Mouse (Mus musculus) liver, adult (tissue): ENCODE data around the gene Znhit2.

Experiments used
- GATA4 ChIP-seq: IDR thresholded peaks from 2 replicates; pipeline ENCODE4 v1.6.1; 2014; ENCODE audit warnings: mild to moderate bottlenecking, low read length; ENCODE audit not compliant: insufficient replicate concordance

Gene Znhit2

DNA sequence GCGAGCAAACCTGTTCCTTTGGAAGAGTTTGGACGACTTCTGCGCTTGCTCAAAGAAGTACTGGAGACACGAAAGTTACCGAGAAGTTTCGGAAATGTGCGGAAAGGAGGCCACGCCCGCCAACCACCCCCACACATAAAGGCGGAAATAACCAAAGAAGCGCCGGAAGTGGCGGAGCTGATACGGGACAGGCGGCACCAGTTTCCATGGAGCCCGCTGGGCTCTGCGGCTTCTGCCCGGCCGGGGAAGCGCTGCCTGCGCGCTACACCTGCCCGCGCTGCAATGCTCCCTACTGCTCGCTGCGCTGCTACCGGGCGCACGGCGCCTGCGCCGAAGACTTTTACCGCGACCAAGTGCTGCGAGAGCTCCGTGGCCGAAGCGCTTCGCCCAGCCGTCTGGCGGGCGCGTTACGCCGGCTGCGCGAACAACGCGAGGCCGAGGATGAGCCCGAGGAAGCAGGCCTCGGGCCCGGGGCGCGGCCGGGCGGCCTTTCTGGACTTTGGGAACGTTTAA, at the start of gene Znhit2:
TSS of gene Znhit2 (plus strand) at position 172 of the 513 bp plus-strand sequence.
- peak; percentile 96 for TF ChIP-seq GATA4

DNA sequence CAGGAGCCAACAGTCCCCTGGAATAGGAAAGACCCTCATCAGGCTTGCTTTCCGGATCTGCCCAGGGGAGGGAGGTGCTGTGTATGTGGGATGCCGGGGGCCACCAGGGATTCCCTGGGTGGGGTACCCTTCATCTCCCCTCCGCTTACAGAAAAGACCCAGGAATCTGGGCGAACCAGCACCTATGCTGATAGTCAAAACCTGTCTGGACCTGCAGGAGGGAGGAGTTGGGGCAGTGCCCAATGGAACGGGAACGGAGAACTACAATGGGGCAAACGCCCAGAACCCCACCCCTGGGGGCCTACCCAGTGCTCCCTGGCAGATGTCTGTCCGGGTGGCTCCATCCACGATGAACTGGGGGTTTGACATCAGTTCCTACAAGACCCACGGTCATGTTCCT, 47.3 kb upstream of the Znhit2 start:
- TF ChIP-seq GATA4: no peak

GRCm38 (mm10) chr19:6014991-6015510, 45.9 kb upstream of the Znhit2 start:
- TF ChIP-seq GATA4: peak; percentile 18; the same call in 1 of the 2 replicates

GRCm38 (mm10) chr19:6015511-6016315, 45.3 kb upstream of the Znhit2 start, which contains the start of gene Capn1:
TSS of gene Capn1 (minus strand) at chr19:6015897.
- no peak for TF ChIP-seq GATA4

DNA sequence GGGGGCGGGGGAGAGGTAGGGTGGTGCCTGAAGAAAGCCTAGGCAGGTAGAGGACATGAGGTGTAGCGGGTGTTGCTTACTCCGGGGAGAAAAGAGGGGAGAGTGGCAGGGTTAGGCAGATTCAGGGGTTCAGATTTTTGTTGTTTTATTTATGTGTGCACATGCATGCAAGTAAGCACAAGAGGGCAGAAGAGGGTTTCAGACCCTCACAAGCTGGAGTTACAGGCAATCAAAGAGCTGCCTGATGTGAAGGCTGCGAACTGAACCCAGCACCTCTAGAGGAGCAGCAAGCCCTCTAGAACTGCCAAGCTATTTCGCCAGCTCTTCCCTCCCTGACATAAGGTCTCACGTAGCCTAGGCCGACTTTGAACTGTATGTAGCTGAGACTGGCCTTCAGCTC, 44.5 kb upstream of the Znhit2 start:
- TF ChIP-seq GATA4: no peak

- TF ChIP-seq GATA4: no peak
Observed at GRCm38 (mm10) chr19:6018142-6019089, 42.6 kb upstream of the Znhit2 start.

GRCm38 (mm10) chr19:6020276-6020675, 40.7 kb upstream of the Znhit2 start:
- TF ChIP-seq GATA4: no peak

DNA sequence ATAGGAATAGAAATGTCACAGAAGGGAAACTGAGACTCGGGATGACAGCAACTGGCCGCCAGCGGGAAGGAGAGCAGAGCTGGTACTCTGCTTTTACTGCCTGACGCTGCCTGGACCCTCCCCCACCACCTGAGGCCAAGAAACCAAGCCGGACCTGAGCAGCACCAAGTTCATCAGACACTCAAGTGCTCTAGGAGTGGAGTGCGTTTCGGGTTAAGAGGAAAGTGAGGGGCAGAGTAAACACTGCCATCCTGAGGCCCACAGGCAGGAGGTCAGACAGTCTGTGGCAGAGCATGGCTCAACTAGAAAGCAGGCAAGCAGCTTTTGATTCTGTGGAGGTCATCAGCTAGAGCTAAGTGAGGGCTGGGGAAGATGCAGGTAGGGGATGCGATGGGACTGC, 37.9 kb upstream of the Znhit2 start:
- no peak for TF ChIP-seq GATA4

DNA sequence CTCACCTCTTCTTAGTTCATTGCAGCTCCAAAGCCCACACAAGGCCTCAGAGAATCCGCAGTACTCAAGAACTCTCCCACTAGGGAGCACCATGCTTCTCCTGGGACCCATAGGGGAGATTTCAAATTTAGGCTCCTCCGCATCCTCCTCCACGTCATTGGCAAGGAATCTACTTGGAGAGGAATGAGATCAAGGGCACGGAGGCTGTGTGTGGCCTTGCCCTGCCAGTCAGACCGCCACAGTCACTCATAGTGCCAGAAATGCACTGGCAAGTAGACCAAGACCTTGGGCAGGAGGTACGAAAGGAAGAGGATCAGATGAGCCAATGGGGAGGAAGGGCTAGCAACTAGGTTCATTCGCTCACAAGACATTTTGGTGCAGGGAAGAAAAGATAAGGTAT, 37.1 kb upstream of the Znhit2 start:
- TF ChIP-seq GATA4: no peak

- TF ChIP-seq GATA4: no peak
Observed at GRCm38 (mm10) chr19:6028991-6029390, 32.0 kb upstream of the Znhit2 start.

- no peak for TF ChIP-seq GATA4
Observed at GRCm38 (mm10) chr19:6029426-6029825, 31.6 kb upstream of the Znhit2 start.

DNA sequence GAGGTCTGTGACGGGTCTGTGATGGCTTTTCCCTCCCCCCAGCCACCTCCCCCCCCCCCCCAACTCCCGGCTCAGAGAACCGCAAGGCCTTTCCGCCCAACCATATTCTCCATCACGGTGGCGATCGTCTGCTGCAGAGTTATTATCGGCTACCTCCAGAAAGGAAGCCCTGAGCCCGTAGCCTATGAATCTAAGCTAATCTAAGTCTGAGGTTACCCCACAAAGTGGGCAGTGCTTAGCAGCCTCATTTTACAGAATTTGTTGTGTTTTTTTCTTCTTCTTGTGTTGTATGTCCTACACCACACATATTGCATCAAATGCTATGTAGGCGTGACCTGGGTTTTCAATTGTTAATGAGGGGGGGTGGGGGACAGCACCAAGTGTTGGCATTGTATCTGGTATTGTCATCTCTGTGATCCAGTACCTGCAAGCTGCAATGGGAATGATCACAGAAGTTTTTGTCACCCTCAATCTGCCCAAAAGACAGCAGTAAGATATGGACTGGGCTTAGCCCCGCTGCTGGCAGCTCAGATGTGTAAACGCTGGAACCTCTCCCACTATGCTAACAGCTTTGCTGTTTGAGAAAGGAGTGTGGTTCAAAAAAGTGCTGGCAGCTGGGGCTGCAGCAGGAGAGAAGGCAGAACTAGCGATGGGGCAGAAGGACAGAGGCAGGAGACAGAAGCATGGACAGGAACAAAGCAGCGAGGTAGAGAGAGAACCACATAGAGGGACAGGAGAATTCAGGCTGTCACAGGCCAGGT, 30.3 kb upstream of the Znhit2 start:
- no peak for TF ChIP-seq GATA4

DNA sequence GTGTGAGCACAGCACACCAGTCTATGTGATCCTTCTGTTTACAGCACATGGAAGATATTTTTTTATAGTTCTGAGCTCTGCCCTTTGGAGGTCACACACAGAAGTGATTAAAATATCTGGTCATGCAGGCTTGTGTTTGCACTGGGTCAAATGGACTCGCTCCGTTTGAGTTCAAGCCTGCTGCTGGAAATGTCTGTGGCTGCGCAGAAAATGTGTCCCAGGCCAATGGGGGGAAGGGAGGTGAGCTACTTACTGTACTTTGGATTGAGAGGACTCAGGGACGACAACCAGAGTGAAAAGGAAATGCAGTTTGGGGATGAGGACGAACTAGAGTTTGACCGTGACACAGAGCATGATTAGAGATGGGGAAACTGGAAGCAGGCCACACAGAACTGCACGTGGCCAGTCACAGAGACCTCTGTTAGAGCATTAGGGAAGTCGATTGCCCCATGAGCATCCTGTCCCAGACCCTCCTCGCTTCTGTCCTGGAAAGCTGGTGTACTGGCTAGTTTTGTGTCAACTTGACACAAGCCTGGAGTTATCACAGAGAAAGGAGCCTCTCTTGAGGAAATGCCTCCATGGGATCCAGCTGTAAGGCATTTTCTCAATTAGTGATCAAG, 24.9 kb upstream of the Znhit2 start:
- peak; percentile 25; the same call in 1 of the 2 replicates for TF ChIP-seq GATA4

GRCm38 (mm10) chr19:6037695-6038094, 23.3 kb upstream of the Znhit2 start:
- TF ChIP-seq GATA4: no peak
